Mouse (Mus musculus): Measurements from ENCODE around the gene Adap1. TPM values are rescaled to one million over a fixed set of nuclear protein-coding genes. Genes with fewer than 3 reads are reported as not detected.
A peak's percentile ranks its signal among the peaks of the same experiment; 100 is the strongest.

The Adap1 gene
- polyA plus RNA-seq, 1 experiment = 23.2 TPM

DNA sequence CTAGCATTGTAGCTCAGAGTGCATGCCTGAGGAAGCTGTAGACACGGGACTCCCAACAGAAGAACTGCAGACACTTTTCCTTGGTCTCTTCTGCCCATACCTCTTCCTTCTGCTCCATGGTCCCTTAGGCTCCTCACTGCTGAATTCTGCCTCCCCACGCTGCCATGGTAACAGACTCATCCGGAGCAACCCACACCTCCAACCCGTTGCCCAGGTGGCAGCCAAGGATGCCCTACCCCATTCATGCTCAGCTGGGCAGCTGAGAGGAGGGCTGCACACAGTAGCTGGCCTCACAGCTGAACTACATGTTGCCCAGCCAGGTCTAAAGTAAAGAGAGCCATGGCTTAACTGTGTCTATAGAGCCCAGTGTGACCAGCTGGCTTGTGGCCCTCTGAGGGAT is 36.8 kb downstream of the Adap1 start:
- Histone ChIP-seq H3K4me3 (ENCODE audit: extremely low read depth, insufficient read depth, insufficient read length) (no peak overlapping the region), H3K36me3 (ENCODE audit: control insufficient read depth, insufficient read depth, low read length) (no peaks in the 10 kb centered on the region), H3K27ac (ENCODE audit: insufficient read depth, low read length) (peak overlapping the region; percentile 54), H3K4me1 (ENCODE audit: control insufficient read depth, insufficient read depth, insufficient read length) (peaks cover 55% of the 10 kb centered on the region; the same call in 1 of the 2 replicates), H3K27me3 (ENCODE audit: control insufficient read depth, insufficient read depth, low read length) (no peaks in the 10 kb centered on the region)
- TF ChIP-seq CTCF (IDR thresholded peaks at IDR 0.05; ENCODE audit: extremely low read depth, insufficient read depth, insufficient read length, insufficient replicate concordance) (no peak), POLR2A (IDR thresholded peaks at IDR 0.05; ENCODE audit: low read depth, low read length) (no peak)
- 39% methylated on average over 4 of the region's 4 CpGs for WGBS
- no peak for DNase-seq (ENCODE audit: low read depth in 1 of 2, low spot score in 2 of 2)

DNA sequence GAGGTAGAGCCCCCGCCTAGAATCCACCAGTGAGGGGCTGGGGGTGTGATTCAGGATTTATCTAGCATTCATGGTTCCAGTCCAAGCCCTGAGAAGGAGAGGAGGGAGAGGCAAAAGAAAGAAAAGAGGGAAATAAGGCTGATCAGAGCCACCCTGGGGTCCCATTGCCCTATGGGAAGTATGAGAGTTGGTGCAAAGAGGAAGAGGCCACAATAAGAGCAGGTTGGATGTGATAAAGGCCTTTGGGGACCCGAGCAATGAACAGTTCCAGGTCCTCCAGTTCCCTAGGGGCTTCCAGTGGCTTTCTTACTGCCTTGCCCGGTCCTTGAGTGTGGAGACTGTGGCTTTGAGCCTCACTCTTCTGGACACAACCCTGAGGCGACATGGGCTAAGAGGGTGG is 37.6 kb downstream of the Adap1 start:
- Histone ChIP-seq H3K4me3 (ENCODE audit: extremely low read depth, insufficient read depth, insufficient read length) (no peak overlapping the region), H3K36me3 (ENCODE audit: control insufficient read depth, insufficient read depth, low read length) (no peaks in the 10 kb centered on the region), H3K27ac (ENCODE audit: insufficient read depth, low read length) (peak overlapping the region; percentile 53), H3K27me3 (ENCODE audit: control insufficient read depth, insufficient read depth, low read length) (no peaks in the 10 kb centered on the region), H3K4me1 (ENCODE audit: control insufficient read depth, insufficient read depth, insufficient read length) (peaks cover 48% of the 10 kb centered on the region; the same call in 1 of the 2 replicates)
- WGBS = 75% methylated on average over 4 of the region's 4 CpGs
- TF ChIP-seq CTCF (IDR thresholded peaks at IDR 0.05; ENCODE audit: extremely low read depth, insufficient read depth, insufficient read length, insufficient replicate concordance) = no peak
- no peak for TF ChIP-seq POLR2A (IDR thresholded peaks at IDR 0.05; ENCODE audit: low read depth, low read length)
- no peak for DNase-seq (ENCODE audit: low read depth in 1 of 2, low spot score in 2 of 2)

GRCm38 (mm10) chr5:139287099-139287498 is 38.3 kb downstream of the Adap1 start:
- no peak for DNase-seq (ENCODE audit: low read depth in 1 of 2, low spot score in 2 of 2)
- 25% methylated on average over 5 of the region's 5 CpGs for WGBS
- no peak for TF ChIP-seq POLR2A (IDR thresholded peaks at IDR 0.05; ENCODE audit: low read depth, low read length)
- no peak for TF ChIP-seq CTCF (IDR thresholded peaks at IDR 0.05; ENCODE audit: extremely low read depth, insufficient read depth, insufficient read length, insufficient replicate concordance)
- H3K4me3 ChIP-seq (ENCODE audit: extremely low read depth, insufficient read depth, insufficient read length) = no peak overlapping the region
- H3K27me3 ChIP-seq (ENCODE audit: control insufficient read depth, insufficient read depth, low read length) = no peaks in the 10 kb centered on the region
- peaks cover 48% of the 10 kb centered on the region; the same call in 1 of the 2 replicates for H3K4me1 ChIP-seq (ENCODE audit: control insufficient read depth, insufficient read depth, insufficient read length)
- peak overlapping the region; percentile 61 for H3K27ac ChIP-seq (ENCODE audit: insufficient read depth, low read length)
- no peaks in the 10 kb centered on the region for H3K36me3 ChIP-seq (ENCODE audit: control insufficient read depth, insufficient read depth, low read length)

- Histone ChIP-seq H3K4me1 (ENCODE audit: control insufficient read depth, insufficient read depth, insufficient read length) (peaks cover 48% of the 10 kb centered on the region; the same call in 1 of the 2 replicates), H3K4me3 (ENCODE audit: extremely low read depth, insufficient read depth, insufficient read length) (no peak overlapping the region), H3K27me3 (ENCODE audit: control insufficient read depth, insufficient read depth, low read length) (no peaks in the 10 kb centered on the region), H3K27ac (ENCODE audit: insufficient read depth, low read length) (peak overlapping the region; percentile 61), H3K36me3 (ENCODE audit: control insufficient read depth, insufficient read depth, low read length) (no peaks in the 10 kb centered on the region)
- TF ChIP-seq CTCF (IDR thresholded peaks at IDR 0.05; ENCODE audit: extremely low read depth, insufficient read depth, insufficient read length, insufficient replicate concordance) (no peak), POLR2A (IDR thresholded peaks at IDR 0.05; ENCODE audit: low read depth, low read length) (no peak)
- DNase-seq (ENCODE audit: low read depth in 1 of 2, low spot score in 2 of 2) = no peak
- WGBS = 75% methylated on average over 14 of the region's 14 CpGs
These were observed 39.1 kb downstream of the Adap1 start for GRCm38 (mm10) chr5:139286142-139286941.

GRCm38 (mm10) chr5:139285383-139286067 is 39.9 kb downstream of the Adap1 start:
- DNase-seq (ENCODE audit: low read depth in 1 of 2, low spot score in 2 of 2) = peak in 1 of 2 experiments; percentile 26
- Histone ChIP-seq H3K27ac (ENCODE audit: insufficient read depth, low read length) (peak overlapping the region; percentile 61; the same call in 1 of the 2 replicates), H3K4me3 (ENCODE audit: extremely low read depth, insufficient read depth, insufficient read length) (no peak overlapping the region), H3K4me1 (ENCODE audit: control insufficient read depth, insufficient read depth, insufficient read length) (peaks cover 43% of the 10 kb centered on the region; the same call in 1 of the 2 replicates), H3K36me3 (ENCODE audit: control insufficient read depth, insufficient read depth, low read length) (no peaks in the 10 kb centered on the region; the same call in 1 of the 2 replicates), H3K27me3 (ENCODE audit: control insufficient read depth, insufficient read depth, low read length) (no peaks in the 10 kb centered on the region)
- 39% methylated on average over 8 of the region's 8 CpGs for WGBS
- TF ChIP-seq CTCF (IDR thresholded peaks at IDR 0.05; ENCODE audit: extremely low read depth, insufficient read depth, insufficient read length, insufficient replicate concordance) = no peak
- TF ChIP-seq POLR2A (IDR thresholded peaks at IDR 0.05; ENCODE audit: low read depth, low read length) = no peak

DNA sequence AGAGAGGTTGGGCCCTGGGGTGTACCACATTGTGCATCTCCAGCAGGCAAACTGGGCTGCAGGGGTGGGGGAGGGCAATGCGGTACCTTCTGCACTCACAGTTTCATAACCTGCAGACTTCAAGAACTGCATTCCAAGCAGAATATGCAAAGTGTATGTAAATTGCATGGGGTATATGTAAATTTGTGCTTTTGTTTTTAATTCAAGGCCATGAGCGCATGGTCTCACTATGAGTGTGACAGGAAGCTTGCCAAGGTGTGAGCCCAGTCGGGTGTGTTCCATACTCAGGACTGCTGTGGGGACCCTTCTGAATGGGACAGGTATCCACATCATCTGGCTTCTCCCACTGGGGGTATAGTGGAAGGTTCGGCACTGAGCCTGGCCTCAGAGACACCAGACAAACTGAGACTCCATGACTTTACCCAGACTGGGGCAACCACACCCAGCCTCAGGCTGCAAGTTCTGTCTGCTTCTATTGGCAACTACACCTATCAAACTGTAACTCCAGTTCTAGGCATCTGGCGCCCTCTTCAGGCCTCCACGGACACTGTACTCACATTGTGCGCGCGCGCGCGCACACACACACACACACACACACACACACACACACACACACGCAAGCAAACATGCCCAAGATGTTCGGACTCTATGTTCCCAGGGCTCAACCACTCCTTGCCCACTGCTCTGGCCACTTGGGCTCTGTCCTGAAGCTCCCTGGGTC is 41.8 kb downstream of the Adap1 start:
- peaks cover 2% of the 10 kb centered on the region; the same call in 1 of the 2 replicates for H3K36me3 ChIP-seq (ENCODE audit: control insufficient read depth, insufficient read depth, low read length)
- 93% methylated on average over 14 of the region's 14 CpGs for WGBS
- no peak for TF ChIP-seq POLR2A (IDR thresholded peaks at IDR 0.05; ENCODE audit: low read depth, low read length)
- no peak for TF ChIP-seq CTCF (IDR thresholded peaks at IDR 0.05; ENCODE audit: extremely low read depth, insufficient read depth, insufficient read length, insufficient replicate concordance)
- no peak overlapping the region for H3K27ac ChIP-seq (ENCODE audit: insufficient read depth, low read length)
- H3K4me3 ChIP-seq (ENCODE audit: extremely low read depth, insufficient read depth, insufficient read length) = no peak overlapping the region
- DNase-seq (ENCODE audit: low read depth in 1 of 2, low spot score in 2 of 2) = no peak
- peaks cover 35% of the 10 kb centered on the region; the same call in 1 of the 2 replicates for H3K4me1 ChIP-seq (ENCODE audit: control insufficient read depth, insufficient read depth, insufficient read length)
- H3K27me3 ChIP-seq (ENCODE audit: control insufficient read depth, insufficient read depth, low read length) = no peaks in the 10 kb centered on the region
